Mouse (Mus musculus) heart, postnatal 0 days (tissue): ENCODE measurements around the gene Tram2.

ENCODE experiments used
- CTCF ChIP-seq: IDR thresholded peaks from 2 replicates; pipeline ENCODE4 v1.5.1; 2016; ENCODE audit warnings: antibody characterized with exemption, control low read depth, low read depth
- EP300 ChIP-seq: IDR thresholded peaks from 2 replicates; pipeline ENCODE4 v1.6.1; 2016; ENCODE audit warnings: antibody characterized with exemption, low read depth

DNA sequence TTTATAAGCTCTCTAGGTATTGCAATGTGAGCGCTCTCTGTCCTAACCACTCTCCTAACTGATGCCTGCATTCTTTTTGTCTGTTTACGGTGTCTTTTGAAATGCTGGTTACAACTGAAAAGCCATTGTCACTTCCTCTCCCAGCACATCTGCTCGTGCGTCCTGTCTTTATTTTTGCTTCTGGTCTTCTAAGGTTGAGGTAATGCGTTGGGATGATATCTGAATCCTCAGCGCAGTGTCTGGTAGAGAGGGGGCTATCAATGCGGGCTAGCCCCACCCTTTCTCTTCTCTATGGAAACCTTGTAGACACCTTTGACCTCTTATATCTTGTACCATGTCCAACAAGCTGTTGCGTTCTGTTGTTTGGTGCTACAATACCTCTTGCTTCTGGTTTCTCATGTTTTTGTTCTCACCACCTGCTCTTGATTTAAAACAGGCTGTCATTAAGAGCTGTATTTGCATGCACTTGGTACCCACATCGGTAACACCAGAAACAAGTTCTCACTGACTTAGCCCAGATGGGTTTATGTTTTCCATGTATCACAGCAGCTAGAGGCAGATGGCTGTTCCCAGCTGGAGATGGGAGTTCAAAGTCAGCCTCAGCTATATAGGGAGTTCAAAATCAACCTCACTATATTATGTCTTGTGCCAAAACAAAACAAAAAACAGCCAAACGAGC is 92.5 kb downstream of the Tram2 start:
- TF ChIP-seq CTCF (no peak), EP300 (no peak)
